Mouse (Mus musculus): ENCODE results near the gene Reg3g. TPM values are rescaled to one million over a fixed set of nuclear protein-coding genes. Genes with fewer than 3 reads are reported as not detected.

Gene Reg3g
- not detected for polyA plus RNA-seq (2014; fragmentation: Illumina TruSeq; extraction: RNeasy Lipid Tissue Mini Kit (QIAGEN cat#74804); ENCODE audit: low read depth, low replicate concordance)

GRCm38 (mm10) chr6:78468772-78469171, at the start of gene Reg3g:
Gene Reg3g (minus strand): TSS chr6:78468872.

DNA sequence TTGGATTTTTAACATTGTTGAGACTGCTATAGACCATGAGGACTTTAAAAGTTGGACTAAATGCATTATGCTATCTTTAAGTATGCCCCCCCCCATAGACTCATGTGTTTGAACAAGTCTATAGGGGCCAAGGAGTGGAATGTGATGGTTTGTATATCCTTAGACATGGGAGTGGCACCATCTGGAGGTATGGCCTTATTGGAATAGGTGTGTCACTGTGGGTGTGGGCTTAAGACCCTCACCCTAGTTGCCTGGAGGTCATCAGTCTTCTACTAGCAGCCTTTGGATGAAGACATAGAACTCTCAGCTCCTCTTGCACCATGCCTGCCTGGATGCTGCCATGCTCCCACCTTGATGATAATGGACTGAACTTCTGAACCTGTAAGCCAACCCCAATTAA, 46.3 kb downstream of the Reg3g start, which contains the start of gene Reg1:
Reg1 (plus strand) TSS at position 301 of the 400 bp plus-strand sequence.

Other genes with a start within 250 kb of the Reg3g start
- gene Reg3b, start 98.2 kb downstream of the Reg3g start, polyA plus RNA-seq (2014; fragmentation: Illumina TruSeq; extraction: RNeasy Lipid Tissue Mini Kit (QIAGEN cat#74804); ENCODE audit: low read depth, low replicate concordance) = not detected
- not detected for gene Reg3d, start 90.0 kb downstream of the Reg3g start, polyA plus RNA-seq (2014; fragmentation: Illumina TruSeq; extraction: RNeasy Lipid Tissue Mini Kit (QIAGEN cat#74804); ENCODE audit: low read depth, low replicate concordance)
- not detected for gene Reg3a, start 88.2 kb downstream of the Reg3g start, polyA plus RNA-seq (2014; fragmentation: Illumina TruSeq; extraction: RNeasy Lipid Tissue Mini Kit (QIAGEN cat#74804); ENCODE audit: low read depth, low replicate concordance)
- gene Reg2, start 73.2 kb downstream of the Reg3g start, polyA plus RNA-seq (2014; fragmentation: Illumina TruSeq; extraction: RNeasy Lipid Tissue Mini Kit (QIAGEN cat#74804); ENCODE audit: low read depth, low replicate concordance) = not detected
- gene Reg1, start 46.2 kb downstream of the Reg3g start, polyA plus RNA-seq (2014; fragmentation: Illumina TruSeq; extraction: RNeasy Lipid Tissue Mini Kit (QIAGEN cat#74804); ENCODE audit: low read depth, low replicate concordance) = not detected

Measured in adrenal gland, adult 10 weeks (tissue).